11 mouse cellular contexts compared by ENCODE assay signal in genomic region chr2:93447500-93448249, GRCm38 (mm10). TPM values are rescaled to one million over a fixed set of nuclear protein-coding genes. Genes with fewer than 3 reads are reported as not detected.
A peak's percentile ranks its signal among the peaks of the same experiment; 100 is the strongest.
DNase-seq lines count a peak whose midpoint lies in the region; ATAC-seq and TF ChIP-seq lines count a peak whose summit lies in the region.
"Had no signal": no experiment of that assay in that cellular context is flagged by ENCODE, and none has a peak within 500 bp of the region (broad histone marks: within the 10 kb centered on the region; RNA-seq: fewer than 3 reads in every experiment).

No protein-coding gene starts in this region.

- 74% methylated on average over 6 of the region's 6 CpGs for WGBS in midbrain, embryonic 10.5 days
- WGBS in midbrain, embryonic 15.5 days: 65% methylated on average over 6 of the region's 6 CpGs
- 64% methylated on average over 6 of the region's 6 CpGs for WGBS in embryonic facial prominence, embryonic 14.5 days
- 77% methylated on average over 6 of the region's 6 CpGs for WGBS in limb, embryonic 14.5 days

- no peak for ATAC-seq in midbrain, embryonic 15.5 days (replicated peaks)
- ATAC-seq in embryonic facial prominence, embryonic 14.5 days (ENCODE audit: low read depth): peak; percentile 4; the same call in 1 of the 2 replicates
- ATAC-seq in limb, embryonic 14.5 days (ENCODE audit: low FRiP score, low read depth): no peak
- ATAC-seq in activated CD4-positive, CD25-positive, alpha-beta regulatory T cell, adult 4 months: no peak
- ATAC-seq: inflammation-experienced regulatory T-cells, adult 6 months had no signal

- H3K9ac ChIP-seq in midbrain, embryonic 15.5 days: no peak overlapping the region
- no peak overlapping the region; the same call in 1 of the 2 replicates for H3K9ac ChIP-seq in embryonic facial prominence, embryonic 14.5 days (ENCODE audit: low read depth, low read length)
- 0 out of 2 replicates have a peak overlapping the region, but pooled peaks have one; percentile 34 for H3K9ac ChIP-seq in limb, embryonic 14.5 days (ENCODE audit: low read depth, low read length, severe bottlenecking)
- H3K9ac ChIP-seq: midbrain, embryonic 12.5 days had no signal

- H3K27ac ChIP-seq in midbrain, embryonic 10.5 days (replicated peaks): peak overlapping the region; percentile 58
- H3K27ac ChIP-seq in midbrain, embryonic 15.5 days: no peak overlapping the region
- no peak overlapping the region; the same call in 1 of the 2 replicates for H3K27ac ChIP-seq in embryonic facial prominence, embryonic 14.5 days (replicated peaks; ENCODE audit: low read depth, low read length)
- no peak overlapping the region for H3K27ac ChIP-seq in limb, embryonic 14.5 days (replicated peaks; ENCODE audit: low read depth, low read length)
- H3K27ac ChIP-seq: midbrain, embryonic 12.5 days had no signal

- no peak for TF ChIP-seq POLR2A in limb, embryonic 14.5 days (IDR thresholded peaks at IDR 0.05; ENCODE audit: borderline replicate concordance, extremely low read depth, insufficient read depth, insufficient read length)

- H3K4me1 ChIP-seq in midbrain, embryonic 10.5 days: peaks cover 35% of the 10 kb centered on the region
- H3K4me1 ChIP-seq in midbrain, embryonic 15.5 days: no peaks in the 10 kb centered on the region
- peaks cover 7% of the 10 kb centered on the region; the same call in 1 of the 2 replicates for H3K4me1 ChIP-seq in embryonic facial prominence, embryonic 14.5 days (ENCODE audit: control insufficient read depth, insufficient read depth, low read length)
- peaks cover 15% of the 10 kb centered on the region for H3K4me1 ChIP-seq in limb, embryonic 14.5 days (ENCODE audit: control insufficient read depth, insufficient read depth, low read length)
- H3K4me1 ChIP-seq: midbrain, embryonic 12.5 days had no signal

- peaks cover 30% of the 10 kb centered on the region for H3K27me3 ChIP-seq in midbrain, embryonic 10.5 days (ENCODE audit: low read depth, poor library complexity, severe bottlenecking)
- no peaks in the 10 kb centered on the region for H3K27me3 ChIP-seq in midbrain, embryonic 15.5 days (replicated peaks)
- no peaks in the 10 kb centered on the region for H3K27me3 ChIP-seq in embryonic facial prominence, embryonic 14.5 days (replicated peaks; ENCODE audit: control insufficient read depth, insufficient read depth, low read length)
- H3K27me3 ChIP-seq in limb, embryonic 14.5 days (ENCODE audit: control insufficient read depth, insufficient read depth, low read length): no peaks in the 10 kb centered on the region

- DNase-seq in midbrain, embryonic 10.5 days (ENCODE audit: low spot score): no peak
- DNase-seq in embryonic facial prominence, embryonic 14.5 days (ENCODE audit: low spot score): peak; percentile 57
- DNase-seq in limb, embryonic 14.5 days (ENCODE audit: low spot score): no peak
- peak; percentile 66 to 75 for DNase-seq in spleen, postnatal 36 days (ENCODE audit: low spot score in 2 of 2)
- DNase-seq in B cell, adult 2 months: no peak
- DNase-seq: heart, adult 11 months had no signal

- H3K9me3 ChIP-seq in midbrain, embryonic 10.5 days (replicated peaks): no peaks in the 10 kb centered on the region
- no peaks in the 10 kb centered on the region for H3K9me3 ChIP-seq in midbrain, embryonic 15.5 days
- no peaks in the 10 kb centered on the region for H3K9me3 ChIP-seq in embryonic facial prominence, embryonic 14.5 days (ENCODE audit: control insufficient read depth, low read length)
- no peaks in the 10 kb centered on the region for H3K9me3 ChIP-seq in limb, embryonic 14.5 days (ENCODE audit: control insufficient read depth, low read length)
- H3K9me3 ChIP-seq: G1E; midbrain, embryonic 12.5 days had no signal

- H3K4me2 ChIP-seq in midbrain, embryonic 15.5 days: no peak overlapping the region
- H3K4me2 ChIP-seq in embryonic facial prominence, embryonic 14.5 days (ENCODE audit: low read depth, low read length): no peak overlapping the region
- H3K4me2 ChIP-seq in limb, embryonic 14.5 days (replicated peaks; ENCODE audit: low read depth, low read length, severe bottlenecking): no peak overlapping the region
- H3K4me2 ChIP-seq: midbrain, embryonic 12.5 days had no signal

- H3K4me3 ChIP-seq in midbrain, embryonic 10.5 days: no peak overlapping the region
- no peak overlapping the region for H3K4me3 ChIP-seq in midbrain, embryonic 15.5 days
- no peak overlapping the region for H3K4me3 ChIP-seq in embryonic facial prominence, embryonic 14.5 days (ENCODE audit: low read depth, low read length)
- no peak overlapping the region for H3K4me3 ChIP-seq in limb, embryonic 14.5 days (replicated peaks; ENCODE audit: low read length)
- H3K4me3 ChIP-seq: midbrain, embryonic 12.5 days had no signal

- no peaks in the 10 kb centered on the region for H3K36me3 ChIP-seq in midbrain, embryonic 10.5 days
- H3K36me3 ChIP-seq in midbrain, embryonic 15.5 days (replicated peaks): no peaks in the 10 kb centered on the region
- H3K36me3 ChIP-seq in embryonic facial prominence, embryonic 14.5 days (ENCODE audit: control insufficient read depth, insufficient read depth, low read length): no peaks in the 10 kb centered on the region
- no peaks in the 10 kb centered on the region for H3K36me3 ChIP-seq in limb, embryonic 14.5 days (ENCODE audit: control insufficient read depth, insufficient read depth, low read length)
- H3K36me3 ChIP-seq: G1E; midbrain, embryonic 12.5 days had no signal

RNA-seq across cellular contexts. Expression of gene Cd82, which starts 15.3 kb away (rescaled TPM):
- polyA plus RNA-seq in midbrain, embryonic 10.5 days (2016; fragmentation: Nextera tagmentation; extraction: Ambion mirVana): 5.1 and 5.9 TPM in 2 replicates
- 22.1 and 24.8 TPM in 2 replicates for polyA plus RNA-seq in midbrain, embryonic 15.5 days (2015; fragmentation: Nextera tagmentation; extraction: Ambion mirVana)
- polyA plus RNA-seq in embryonic facial prominence, embryonic 14.5 days (2014; fragmentation: Nextera tagmentation; extraction: Ambion mirVana): 46.0 and 46.9 TPM in 2 replicates
- polyA plus RNA-seq in limb, embryonic 14.5 days (2012; rRNA removed): 52.3 and 56.6 TPM in 2 replicates
- polyA plus RNA-seq in limb, embryonic 14.5 days (2014; fragmentation: Nextera tagmentation; extraction: Ambion mirVana): 26.7 and 32.9 TPM in 2 replicates
- 100 to 1,000 TPM; 408 to 719 TPM for polyA plus RNA-seq in activated CD4-positive, CD25-positive, alpha-beta regulatory T cell, adult 4 months (2017; shearing (Covaris generic))

Comparison
In these comparisons a context has a peak if more than half of its experiments do, and no peak if none do; other contexts are left out.
1. DNase-seq: peak in embryonic facial prominence, embryonic 14.5 days (single experiment) and spleen, postnatal 36 days (2 of 2); none in midbrain, embryonic 10.5 days (single experiment), limb, embryonic 14.5 days (single experiment) and B cell, adult 2 months (0 of 2).